Mouse (Mus musculus): ENCODE measurements around the gene Rplp0. TPM values are rescaled to one million over a fixed set of nuclear protein-coding genes. Genes with fewer than 3 reads are reported as not detected.
A peak's percentile ranks its signal among the peaks of the same experiment; 100 is the strongest.

Gene Rplp0
- polyA plus RNA-seq, 1 experiment: 478 TPM

- no peak overlapping the region for H3K27ac ChIP-seq (ENCODE audit: insufficient read depth, low read length)
- WGBS: 72% methylated on average over 15 of the region's 15 CpGs
- DNase-seq: no peak
These were observed 36.2 kb upstream of the Rplp0 start for GRCm38 (mm10) chr5:115522981-115523499.

GRCm38 (mm10) chr5:115523971-115524370 lies 35.3 kb upstream of the Rplp0 start:
- H3K4me1 ChIP-seq (ENCODE audit: control insufficient read depth, insufficient read depth, low read length): peaks cover 86% of the 10 kb centered on the region
- no peak for DNase-seq
- no peak for TF ChIP-seq CTCF (IDR thresholded peaks at IDR 0.05; ENCODE audit: borderline replicate concordance, insufficient read depth, low read depth, low read length)
- no peak for TF ChIP-seq POLR2A (IDR thresholded peaks at IDR 0.05; ENCODE audit: borderline replicate concordance, insufficient read depth, low read length)
- H3K27ac ChIP-seq (ENCODE audit: insufficient read depth, low read length): no peak overlapping the region
- WGBS: 47% methylated on average over 15 of the region's 15 CpGs
- no peak overlapping the region for H3K4me3 ChIP-seq (replicated peaks; ENCODE audit: insufficient read depth, low read depth, low read length)
- no peaks in the 10 kb centered on the region for H3K27me3 ChIP-seq (ENCODE audit: control insufficient read depth, insufficient read depth, low read length)

More at GRCm38 (mm10) chr5:115522981-115523499, 36.2 kb upstream of the Rplp0 start:
- H3K4me3 ChIP-seq (replicated peaks; ENCODE audit: insufficient read depth, low read depth, low read length): no peak overlapping the region
- TF ChIP-seq POLR2A (IDR thresholded peaks at IDR 0.05; ENCODE audit: borderline replicate concordance, insufficient read depth, low read length) (no peak), CTCF (IDR thresholded peaks at IDR 0.05; ENCODE audit: borderline replicate concordance, insufficient read depth, low read depth, low read length) (no peak)
- H3K4me1 ChIP-seq (ENCODE audit: control insufficient read depth, insufficient read depth, low read length): peaks cover 80% of the 10 kb centered on the region
- no peaks in the 10 kb centered on the region for H3K27me3 ChIP-seq (ENCODE audit: control insufficient read depth, insufficient read depth, low read length)

- Histone ChIP-seq H3K4me1 (ENCODE audit: control insufficient read depth, insufficient read depth, low read length) (peaks cover 86% of the 10 kb centered on the region), H3K27ac (ENCODE audit: insufficient read depth, low read length) (no peak overlapping the region), H3K27me3 (ENCODE audit: control insufficient read depth, insufficient read depth, low read length) (no peaks in the 10 kb centered on the region), H3K4me3 (replicated peaks; ENCODE audit: insufficient read depth, low read depth, low read length) (no peak overlapping the region)
- TF ChIP-seq POLR2A (IDR thresholded peaks at IDR 0.05; ENCODE audit: borderline replicate concordance, insufficient read depth, low read length) (no peak), CTCF (IDR thresholded peaks at IDR 0.05; ENCODE audit: borderline replicate concordance, insufficient read depth, low read depth, low read length) (no peak)
- 63% methylated on average over 12 of the region's 12 CpGs for WGBS
- no peak for DNase-seq
These were observed 34.8 kb upstream of the Rplp0 start for GRCm38 (mm10) chr5:115524471-115524870.

- WGBS: 46% methylated on average over 4 of the region's 4 CpGs
- H3K4me1 ChIP-seq (ENCODE audit: control insufficient read depth, insufficient read depth, low read length): peaks cover 88% of the 10 kb centered on the region
- no peak for TF ChIP-seq CTCF (IDR thresholded peaks at IDR 0.05; ENCODE audit: borderline replicate concordance, insufficient read depth, low read depth, low read length)
- no peak for TF ChIP-seq POLR2A (IDR thresholded peaks at IDR 0.05; ENCODE audit: borderline replicate concordance, insufficient read depth, low read length)
- H3K27ac ChIP-seq (ENCODE audit: insufficient read depth, low read length): no peak overlapping the region
- no peaks in the 10 kb centered on the region for H3K27me3 ChIP-seq (ENCODE audit: control insufficient read depth, insufficient read depth, low read length)
- no peak for DNase-seq
- no peak overlapping the region for H3K4me3 ChIP-seq (replicated peaks; ENCODE audit: insufficient read depth, low read depth, low read length)
These were observed 33.9 kb upstream of the Rplp0 start for GRCm38 (mm10) chr5:115525416-115525815.

- peak in 1 of 2 experiments; percentile 48 for DNase-seq
- H3K27me3 ChIP-seq (ENCODE audit: control insufficient read depth, insufficient read depth, low read length): no peaks in the 10 kb centered on the region
- H3K4me1 ChIP-seq (ENCODE audit: control insufficient read depth, insufficient read depth, low read length): peaks cover 88% of the 10 kb centered on the region
- peak overlapping the region; percentile 52 for H3K27ac ChIP-seq (ENCODE audit: insufficient read depth, low read length)
- WGBS: 15% methylated on average over 9 of the region's 9 CpGs
- no peak overlapping the region for H3K4me3 ChIP-seq (replicated peaks; ENCODE audit: insufficient read depth, low read depth, low read length)
- TF ChIP-seq CTCF (IDR thresholded peaks at IDR 0.05; ENCODE audit: borderline replicate concordance, insufficient read depth, low read depth, low read length): no peak
- no peak for TF ChIP-seq POLR2A (IDR thresholded peaks at IDR 0.05; ENCODE audit: borderline replicate concordance, insufficient read depth, low read length)
These were observed 33.3 kb upstream of the Rplp0 start for GRCm38 (mm10) chr5:115525943-115526342.

- no peaks in the 10 kb centered on the region for H3K27me3 ChIP-seq (ENCODE audit: control insufficient read depth, insufficient read depth, low read length)
- peak in 1 of 2 experiments; percentile 47 for DNase-seq
- peak overlapping the region; percentile 52; the same call in 1 of the 2 replicates for H3K27ac ChIP-seq (ENCODE audit: insufficient read depth, low read length)
- H3K4me3 ChIP-seq (replicated peaks; ENCODE audit: insufficient read depth, low read depth, low read length): no peak overlapping the region
- TF ChIP-seq CTCF (IDR thresholded peaks at IDR 0.05; ENCODE audit: borderline replicate concordance, insufficient read depth, low read depth, low read length) (no peak), POLR2A (IDR thresholded peaks at IDR 0.05; ENCODE audit: borderline replicate concordance, insufficient read depth, low read length) (no peak)
- peaks cover 88% of the 10 kb centered on the region for H3K4me1 ChIP-seq (ENCODE audit: control insufficient read depth, insufficient read depth, low read length)
- 26% methylated on average over 17 of the region's 17 CpGs for WGBS
These were observed 32.6 kb upstream of the Rplp0 start for GRCm38 (mm10) chr5:115526456-115527202.

- peak in 1 of 2 experiments; percentile 34 for DNase-seq
- TF ChIP-seq POLR2A (IDR thresholded peaks at IDR 0.05; ENCODE audit: borderline replicate concordance, insufficient read depth, low read length) (no peak), CTCF (IDR thresholded peaks at IDR 0.05; ENCODE audit: borderline replicate concordance, insufficient read depth, low read depth, low read length) (no peak)
- 48% methylated on average over 5 of the region's 5 CpGs for WGBS
- Histone ChIP-seq H3K4me1 (ENCODE audit: control insufficient read depth, insufficient read depth, low read length) (peaks cover 93% of the 10 kb centered on the region), H3K4me3 (replicated peaks; ENCODE audit: insufficient read depth, low read depth, low read length) (no peak overlapping the region), H3K27me3 (ENCODE audit: control insufficient read depth, insufficient read depth, low read length) (no peaks in the 10 kb centered on the region), H3K27ac (ENCODE audit: insufficient read depth, low read length) (peak overlapping the region; percentile 57)
These were observed 31.1 kb upstream of the Rplp0 start for GRCm38 (mm10) chr5:115528128-115528527.

- peak overlapping the region; percentile 16 for H3K4me3 ChIP-seq (replicated peaks; ENCODE audit: insufficient read depth, low read depth, low read length)
- H3K27ac ChIP-seq (ENCODE audit: insufficient read depth, low read length): peak overlapping the region; percentile 88
- DNase-seq: peak; percentile 53 to 55
- no peak for TF ChIP-seq POLR2A (IDR thresholded peaks at IDR 0.05; ENCODE audit: borderline replicate concordance, insufficient read depth, low read length)
- no peak for TF ChIP-seq CTCF (IDR thresholded peaks at IDR 0.05; ENCODE audit: borderline replicate concordance, insufficient read depth, low read depth, low read length)
- H3K4me1 ChIP-seq (ENCODE audit: control insufficient read depth, insufficient read depth, low read length): peaks cover 93% of the 10 kb centered on the region
- whole genome bisulfite sequencing: 11% methylated on average over 8 of the region's 8 CpGs
- no peaks in the 10 kb centered on the region for H3K27me3 ChIP-seq (ENCODE audit: control insufficient read depth, insufficient read depth, low read length)
These were observed 29.9 kb upstream of the Rplp0 start for GRCm38 (mm10) chr5:115529364-115529741.
